Mouse (Mus musculus): Measurements from ENCODE around the gene Pdcd2.
"Not testable (repeated sequence)": the region's sequence is repeated elsewhere in the genome, so short reads cannot be mapped to it uniquely, and the experiment has no call there.

The Pdcd2 gene

GRCm38 (mm10) chr17:15526986-15527810 is at the start of gene Pdcd2:
Gene Pdcd2 (minus strand): TSS chr17:15527301.
- DNase-seq = peak; percentile 93

- no peak for DNase-seq
Observed at GRCm38 (mm10) chr17:15575056-15575455, 48.0 kb upstream of the Pdcd2 start.

- DNase-seq = no peak
Observed at GRCm38 (mm10) chr17:15566908-15567307, 39.8 kb upstream of the Pdcd2 start.

GRCm38 (mm10) chr17:15564928-15565300 is 37.8 kb upstream of the Pdcd2 start:
- no peak for DNase-seq

GRCm38 (mm10) chr17:15564014-15564927 is 37.2 kb upstream of the Pdcd2 start, which contains the start of gene Prdm9:
Gene Prdm9 (minus strand): TSS chr17:15564354.
- peak; percentile 99 for DNase-seq

- no peak for DNase-seq
Observed at GRCm38 (mm10) chr17:15559946-15560345, 32.8 kb upstream of the Pdcd2 start.

- no peak for DNase-seq
Observed at GRCm38 (mm10) chr17:15549713-15550112, 22.6 kb upstream of the Pdcd2 start.

- DNase-seq = no peak
Observed at GRCm38 (mm10) chr17:15546440-15546839, 19.3 kb upstream of the Pdcd2 start.

- not testable (repeated sequence) for DNase-seq
Observed at GRCm38 (mm10) chr17:15543868-15544267, 16.8 kb upstream of the Pdcd2 start.

- DNase-seq = no peak
Observed at GRCm38 (mm10) chr17:15540309-15540708, 13.2 kb upstream of the Pdcd2 start.

GRCm38 (mm10) chr17:15536457-15536904 is 9.4 kb upstream of the Pdcd2 start:
- DNase-seq = no peak

- no peak for DNase-seq
Observed at GRCm38 (mm10) chr17:15535943-15536342, 8.8 kb upstream of the Pdcd2 start.

GRCm38 (mm10) chr17:15535162-15535800 is 8.2 kb upstream of the Pdcd2 start:
- DNase-seq = peak; percentile 26

GRCm38 (mm10) chr17:15530141-15530540 is 3.0 kb upstream of the Pdcd2 start:
- peak; percentile 37 for DNase-seq

- DNase-seq = no peak
Observed at GRCm38 (mm10) chr17:15528887-15529286, 1.8 kb upstream of the Pdcd2 start.

- no peak for DNase-seq
Observed at GRCm38 (mm10) chr17:15527811-15528136, 673 bp upstream of the Pdcd2 start.

- DNase-seq = no peak
Observed at GRCm38 (mm10) chr17:15526304-15526703, 797 bp downstream of the Pdcd2 start.

GRCm38 (mm10) chr17:15518766-15519165 is 8.3 kb downstream of the Pdcd2 start:
- no peak for DNase-seq

- DNase-seq = no peak
Observed at GRCm38 (mm10) chr17:15518186-15518585, 8.9 kb downstream of the Pdcd2 start.

GRCm38 (mm10) chr17:15517776-15518175 is 9.3 kb downstream of the Pdcd2 start:
- no peak for DNase-seq

- DNase-seq = no peak
Observed at GRCm38 (mm10) chr17:15510694-15511093, 16.4 kb downstream of the Pdcd2 start.

GRCm38 (mm10) chr17:15499656-15500394 is 27.3 kb downstream of the Pdcd2 start, which contains the start of the genes Psmb1 and Tbp:
Gene Psmb1 (minus strand): TSS chr17:15499751.
Gene Tbp (plus strand): TSS chr17:15499888.
- peak; percentile 98 for DNase-seq
